Mouse (Mus musculus): ENCODE data around the gene Dnajb2. TPM values are rescaled to one million over a fixed set of nuclear protein-coding genes. Genes with fewer than 3 reads are reported as not detected.
A peak's percentile ranks its signal among the peaks of the same experiment; 100 is the strongest.
"Not testable (repeated sequence)": the region's sequence is repeated elsewhere in the genome, so short reads cannot be mapped to it uniquely, and the experiment has no call there.

The Dnajb2 gene
- polyA plus RNA-seq, 1 experiment, result 56.1 TPM

GRCm38 (mm10) chr1:75226138-75226537 lies 10.1 kb upstream of the Dnajb2 start:
- 35% methylated on average over 2 of the region's 2 CpGs for WGBS
- TF ChIP-seq POLR2A (IDR thresholded peaks at IDR 0.05; ENCODE audit: borderline replicate concordance, extremely low read depth, low read depth, low read length), result no peak
- no peak for TF ChIP-seq CTCF (IDR thresholded peaks at IDR 0.05; ENCODE audit: insufficient read depth, low read length)
- Histone ChIP-seq H3K4me1 (ENCODE audit: control insufficient read depth, insufficient read depth, low read length) (no peaks in the 10 kb centered on the region), H3K4me3 (replicated peaks; ENCODE audit: extremely low read depth, low read depth, low read length) (no peak overlapping the region)
- DNase-seq, result no peak

GRCm38 (mm10) chr1:75227653-75228052 lies 8.6 kb upstream of the Dnajb2 start:
- TF ChIP-seq POLR2A (IDR thresholded peaks at IDR 0.05; ENCODE audit: borderline replicate concordance, extremely low read depth, low read depth, low read length) (no peak), CTCF (IDR thresholded peaks at IDR 0.05; ENCODE audit: insufficient read depth, low read length) (no peak)
- H3K4me1 ChIP-seq (ENCODE audit: control insufficient read depth, insufficient read depth, low read length), result no peaks in the 10 kb centered on the region
- no peak for DNase-seq
- no peak overlapping the region for H3K4me3 ChIP-seq (replicated peaks; ENCODE audit: extremely low read depth, low read depth, low read length)
- WGBS, result 73% methylated on average over 1 of the region's 1 CpGs

GRCm38 (mm10) chr1:75229158-75229557 lies 7.0 kb upstream of the Dnajb2 start:
- Histone ChIP-seq H3K4me3 (replicated peaks; ENCODE audit: extremely low read depth, low read depth, low read length) (no peak overlapping the region), H3K4me1 (ENCODE audit: control insufficient read depth, insufficient read depth, low read length) (no peaks in the 10 kb centered on the region)
- no peak for TF ChIP-seq POLR2A (IDR thresholded peaks at IDR 0.05; ENCODE audit: borderline replicate concordance, extremely low read depth, low read depth, low read length)
- TF ChIP-seq CTCF (IDR thresholded peaks at IDR 0.05; ENCODE audit: insufficient read depth, low read length), result no peak
- WGBS, result 42% methylated on average over 4 of the region's 4 CpGs
- DNase-seq, result no peak

- no peaks in the 10 kb centered on the region for H3K4me1 ChIP-seq (ENCODE audit: control insufficient read depth, insufficient read depth, low read length)
- DNase-seq, result no peak
- WGBS, result 64% methylated on average over 7 of the region's 7 CpGs
- no peak for TF ChIP-seq POLR2A (IDR thresholded peaks at IDR 0.05; ENCODE audit: borderline replicate concordance, extremely low read depth, low read depth, low read length)
- TF ChIP-seq CTCF (IDR thresholded peaks at IDR 0.05; ENCODE audit: insufficient read depth, low read length), result no peak
- no peak overlapping the region for H3K4me3 ChIP-seq (replicated peaks; ENCODE audit: extremely low read depth, low read depth, low read length)
These were observed 5.7 kb upstream of the Dnajb2 start for GRCm38 (mm10) chr1:75230335-75230994.

- WGBS, result 72% methylated on average over 4 of the region's 4 CpGs
- no peak for DNase-seq
- no peaks in the 10 kb centered on the region for H3K4me1 ChIP-seq (ENCODE audit: control insufficient read depth, insufficient read depth, low read length)
- no peak overlapping the region for H3K4me3 ChIP-seq (replicated peaks; ENCODE audit: extremely low read depth, low read depth, low read length)
- TF ChIP-seq POLR2A (IDR thresholded peaks at IDR 0.05; ENCODE audit: borderline replicate concordance, extremely low read depth, low read depth, low read length), result no peak
- TF ChIP-seq CTCF (IDR thresholded peaks at IDR 0.05; ENCODE audit: insufficient read depth, low read length), result no peak
These were observed 5.0 kb upstream of the Dnajb2 start for GRCm38 (mm10) chr1:75231224-75231623.

GRCm38 (mm10) chr1:75231664-75232152 lies 4.5 kb upstream of the Dnajb2 start, which contains the start of gene A630095N17Rik:
TSS of gene A630095N17Rik (minus strand) at chr1:75232102.
- Histone ChIP-seq H3K4me1 (ENCODE audit: control insufficient read depth, insufficient read depth, low read length) (no peaks in the 10 kb centered on the region), H3K4me3 (replicated peaks; ENCODE audit: extremely low read depth, low read depth, low read length) (no peak within 1 kb of the TSS)
- WGBS, result 58% methylated on average over 5 of the region's 5 CpGs
- TF ChIP-seq POLR2A (IDR thresholded peaks at IDR 0.05; ENCODE audit: borderline replicate concordance, extremely low read depth, low read depth, low read length) (no peak), CTCF (IDR thresholded peaks at IDR 0.05; ENCODE audit: insufficient read depth, low read length) (no peak)
- no peak for DNase-seq

GRCm38 (mm10) chr1:75232489-75232888 lies 3.7 kb upstream of the Dnajb2 start:
- not testable (repeated sequence) for H3K4me3 ChIP-seq (replicated peaks; ENCODE audit: extremely low read depth, low read depth, low read length); DNase-seq; H3K4me1 ChIP-seq (ENCODE audit: control insufficient read depth, insufficient read depth, low read length)
- WGBS, result 67% methylated on average over 4 of the region's 4 CpGs

GRCm38 (mm10) chr1:75234606-75235005 lies 1.6 kb upstream of the Dnajb2 start:
- DNase-seq, result peak; percentile 59
- no peak for TF ChIP-seq POLR2A (IDR thresholded peaks at IDR 0.05; ENCODE audit: borderline replicate concordance, extremely low read depth, low read depth, low read length)
- TF ChIP-seq CTCF (IDR thresholded peaks at IDR 0.05; ENCODE audit: insufficient read depth, low read length), result peak; percentile 81
- WGBS, result 2% methylated on average over 8 of the region's 8 CpGs
- Histone ChIP-seq H3K4me3 (replicated peaks; ENCODE audit: extremely low read depth, low read depth, low read length) (no peak overlapping the region), H3K4me1 (ENCODE audit: control insufficient read depth, insufficient read depth, low read length) (peaks cover 3% of the 10 kb centered on the region; the same call in 1 of the 2 replicates)

GRCm38 (mm10) chr1:75239591-75239990 lies 3.4 kb downstream of the Dnajb2 start:
- no peak for DNase-seq
- no peak for TF ChIP-seq POLR2A (IDR thresholded peaks at IDR 0.05; ENCODE audit: borderline replicate concordance, extremely low read depth, low read depth, low read length)
- TF ChIP-seq CTCF (IDR thresholded peaks at IDR 0.05; ENCODE audit: insufficient read depth, low read length), result no peak

GRCm38 (mm10) chr1:75243411-75243810 lies 7.2 kb downstream of the Dnajb2 start:
- 91% methylated on average over 14 of the region's 14 CpGs for WGBS
- no peak overlapping the region for H3K4me3 ChIP-seq (replicated peaks; ENCODE audit: extremely low read depth, low read depth, low read length)
- DNase-seq, result no peak
- TF ChIP-seq POLR2A (IDR thresholded peaks at IDR 0.05; ENCODE audit: borderline replicate concordance, extremely low read depth, low read depth, low read length) (no peak), CTCF (IDR thresholded peaks at IDR 0.05; ENCODE audit: insufficient read depth, low read length) (no peak)
- H3K4me1 ChIP-seq (ENCODE audit: control insufficient read depth, insufficient read depth, low read length), result peaks cover 5% of the 10 kb centered on the region; the same call in 1 of the 2 replicates

More at GRCm38 (mm10) chr1:75239591-75239990, 3.4 kb downstream of the Dnajb2 start:
- Histone ChIP-seq H3K4me1 (ENCODE audit: control insufficient read depth, insufficient read depth, low read length) (peaks cover 3% of the 10 kb centered on the region; the same call in 1 of the 2 replicates), H3K4me3 (replicated peaks; ENCODE audit: extremely low read depth, low read depth, low read length) (no peak overlapping the region)
- WGBS, result 86% methylated on average over 10 of the region's 10 CpGs

All from lung, adult 2 months (tissue).